Mouse (Mus musculus): ENCODE measurements around the gene Rab3c. TPM values are rescaled to one million over a fixed set of nuclear protein-coding genes. Genes with fewer than 3 reads are reported as not detected.
A peak's percentile ranks its signal among the peaks of the same experiment; 100 is the strongest.

The Rab3c gene
- polyA plus RNA-seq, 1 experiment: 0.71 TPM

GRCm38 (mm10) chr13:110114870-110115645, 165.7 kb downstream of the Rab3c start:
- WGBS: 72% methylated on average over 7 of the region's 7 CpGs
- no peak for DNase-seq (ENCODE audit: low read depth, low spot score)

GRCm38 (mm10) chr13:110113711-110114110, 167.1 kb downstream of the Rab3c start:
- DNase-seq (ENCODE audit: low read depth, low spot score): no peak
- WGBS: 88% methylated on average over 6 of the region's 6 CpGs

GRCm38 (mm10) chr13:110097424-110098050, 183.3 kb downstream of the Rab3c start:
- peak; percentile 2 for DNase-seq (ENCODE audit: low read depth, low spot score)
- WGBS: 58% methylated on average over 6 of the region's 6 CpGs

GRCm38 (mm10) chr13:110094998-110095397, 185.8 kb downstream of the Rab3c start:
- WGBS: 81% methylated on average over 6 of the region's 6 CpGs

GRCm38 (mm10) chr13:110093720-110094685, 186.8 kb downstream of the Rab3c start:
- 49% methylated on average over 17 of the region's 17 CpGs for WGBS
- DNase-seq (ENCODE audit: low read depth, low spot score): no peak

More at GRCm38 (mm10) chr13:110094998-110095397, 185.8 kb downstream of the Rab3c start:
- DNase-seq (ENCODE audit: low read depth, low spot score): no peak

GRCm38 (mm10) chr13:110083961-110084360, 196.8 kb downstream of the Rab3c start:
- WGBS: 88% methylated on average over 8 of the region's 8 CpGs
- DNase-seq (ENCODE audit: low read depth, low spot score): no peak

- DNase-seq (ENCODE audit: low read depth, low spot score): no peak
These were observed 199.6 kb downstream of the Rab3c start for GRCm38 (mm10) chr13:110081174-110081573.

- WGBS: 85% methylated on average over 9 of the region's 9 CpGs
- DNase-seq (ENCODE audit: low read depth, low spot score): no peak
These were observed 205.2 kb downstream of the Rab3c start for GRCm38 (mm10) chr13:110075587-110075986.

GRCm38 (mm10) chr13:110074180-110074579, 206.6 kb downstream of the Rab3c start:
- 52% methylated on average over 2 of the region's 2 CpGs for WGBS
- DNase-seq (ENCODE audit: low read depth, low spot score): no peak

GRCm38 (mm10) chr13:110067149-110067548, 213.6 kb downstream of the Rab3c start:
- WGBS: 60% methylated on average over 3 of the region's 3 CpGs
- DNase-seq (ENCODE audit: low read depth, low spot score): no peak

- DNase-seq (ENCODE audit: low read depth, low spot score): no peak
- WGBS: 84% methylated on average over 2 of the region's 2 CpGs
These were observed 214.1 kb downstream of the Rab3c start for GRCm38 (mm10) chr13:110066674-110067073.

GRCm38 (mm10) chr13:110062835-110063411, 217.9 kb downstream of the Rab3c start:
- WGBS: 11% methylated on average over 9 of the region's 9 CpGs
- DNase-seq (ENCODE audit: low read depth, low spot score): peak; percentile 58

GRCm38 (mm10) chr13:110062288-110062687, 218.5 kb downstream of the Rab3c start:
- 22% methylated on average over 8 of the region's 8 CpGs for WGBS

GRCm38 (mm10) chr13:110054538-110054937, 226.3 kb downstream of the Rab3c start:
- no peak for DNase-seq (ENCODE audit: low read depth, low spot score)
- 70% methylated on average over 8 of the region's 8 CpGs for WGBS

More at GRCm38 (mm10) chr13:110062288-110062687, 218.5 kb downstream of the Rab3c start:
- DNase-seq (ENCODE audit: low read depth, low spot score): peak; percentile 0

GRCm38 (mm10) chr13:110048767-110049434, 231.9 kb downstream of the Rab3c start:
- 48% methylated on average over 5 of the region's 5 CpGs for WGBS
- DNase-seq (ENCODE audit: low read depth, low spot score): no peak

GRCm38 (mm10) chr13:110044418-110044817, 236.4 kb downstream of the Rab3c start:
- WGBS: 79% methylated on average over 4 of the region's 4 CpGs
- no peak for DNase-seq (ENCODE audit: low read depth, low spot score)

GRCm38 (mm10) chr13:110039779-110040498, 240.9 kb downstream of the Rab3c start:
- WGBS: 88% methylated on average over 3 of the region's 3 CpGs
- no peak for DNase-seq (ENCODE audit: low read depth, low spot score)

- WGBS: 55% methylated on average over 9 of the region's 9 CpGs
These were observed 241.6 kb downstream of the Rab3c start for GRCm38 (mm10) chr13:110039170-110039569.

More at GRCm38 (mm10) chr13:110039170-110039569, 241.6 kb downstream of the Rab3c start:
- DNase-seq (ENCODE audit: low read depth, low spot score): no peak

All from large intestine, adult 2 months (tissue).